Mouse (Mus musculus) T-helper 2 cell (primary cell): ENCODE data around the gene Klrd1.
"Not testable (repeated sequence)": the region's sequence is repeated elsewhere in the genome, so short reads cannot be mapped to it uniquely, and the experiment has no call there.

Source experiments
- in situ Hi-C: fragments of 300-600 bp; cut with MboI, MseI; formaldehyde crosslinking; loops from one replicate; pipeline ENCODE4 v1.15.1; 2025; ENCODE audit warnings: high pct_unique_total_duplicates

Gene Klrd1

GRCm38 (mm10) chr6:129591508-129591907 lies at the start of gene Klrd1:
Klrd1 (plus strand) TSS chr6:129591782.
- in situ Hi-C loops = no loop called here

GRCm38 (mm10) chr6:129541931-129542330 lies 49.7 kb upstream of the Klrd1 start:
- in situ Hi-C loops = no loop called here

GRCm38 (mm10) chr6:129542540-129542939 lies 49.0 kb upstream of the Klrd1 start:
- in situ Hi-C loops = no loop called here

GRCm38 (mm10) chr6:129543709-129544606 lies 47.6 kb upstream of the Klrd1 start:
- in situ Hi-C loops = no loop called here

- in situ Hi-C loops = no loop called here
Measured at GRCm38 (mm10) chr6:129547277-129547676, 44.3 kb upstream of the Klrd1 start.

GRCm38 (mm10) chr6:129548009-129548408 lies 43.6 kb upstream of the Klrd1 start:
- in situ Hi-C loops = no loop called here

- in situ Hi-C loops = loop anchor here (25.0 kb wide), 1 partner anchor 1730 kb away; the partner anchor contains the start of gene Magohb
Measured at GRCm38 (mm10) chr6:129557298-129558023, 34.1 kb upstream of the Klrd1 start.

GRCm38 (mm10) chr6:129558946-129559640 lies 32.5 kb upstream of the Klrd1 start:
- in situ Hi-C loops = loop anchor here (25.0 kb wide), 1 partner anchor 1728 kb away; the partner anchor contains the start of gene Magohb

- in situ Hi-C loops = loop anchor here (25.0 kb wide), 1 partner anchor 1728 kb away; the partner anchor contains the start of gene Magohb
Measured at GRCm38 (mm10) chr6:129559641-129560027, 31.9 kb upstream of the Klrd1 start.

GRCm38 (mm10) chr6:129565257-129565656 lies 26.3 kb upstream of the Klrd1 start:
- in situ Hi-C loops = loop anchor here (25.0 kb wide), 1 partner anchor 1722 kb away; the partner anchor contains the start of gene Magohb

GRCm38 (mm10) chr6:129575315-129575714 lies 16.3 kb upstream of the Klrd1 start:
- in situ Hi-C loops = no loop called here

GRCm38 (mm10) chr6:129577605-129578004 lies 14.0 kb upstream of the Klrd1 start, which contains the start of gene Klre1:
Klre1 (plus strand) TSS chr6:129577905.
- in situ Hi-C loops = no loop called here

- in situ Hi-C loops = loop anchor here (5.0 to 10.0 kb wide), 2 partner anchors 174 to 236 kb away; no protein-coding TSS in a partner anchor
Measured at GRCm38 (mm10) chr6:129581274-129581673, 10.3 kb upstream of the Klrd1 start.

- in situ Hi-C loops = loop anchor here (5.0 to 10.0 kb wide), 2 partner anchors 173 to 235 kb away; no protein-coding TSS in a partner anchor
Measured at GRCm38 (mm10) chr6:129581896-129582295, 9.7 kb upstream of the Klrd1 start.

- in situ Hi-C loops = loop anchor here (5.0 to 10.0 kb wide), 2 partner anchors 172 to 234 kb away; no protein-coding TSS in a partner anchor
Measured at GRCm38 (mm10) chr6:129583014-129583413, 8.6 kb upstream of the Klrd1 start.

- in situ Hi-C loops = no loop called here
Measured at GRCm38 (mm10) chr6:129608372-129608771, 16.8 kb downstream of the Klrd1 start.

GRCm38 (mm10) chr6:129623735-129624134 lies 32.2 kb downstream of the Klrd1 start, which contains the start of gene Klrk1:
Klrk1 (minus strand) TSS chr6:129623864.
- in situ Hi-C loops = no loop called here

GRCm38 (mm10) chr6:129631046-129631445 lies 39.5 kb downstream of the Klrd1 start:
- in situ Hi-C loops = not testable (repeated sequence)

- in situ Hi-C loops = not testable (repeated sequence)
Measured at GRCm38 (mm10) chr6:129643237-129643636, 51.7 kb downstream of the Klrd1 start, which contains the start of gene Klrc3. Klrc3 (minus strand) TSS chr6:129643337.

GRCm38 (mm10) chr6:129644054-129644453 lies 52.5 kb downstream of the Klrd1 start:
- in situ Hi-C loops = not testable (repeated sequence)
